Mouse (Mus musculus) G1E (cell line): Measurements from ENCODE around the gene Mdm1.

Source experiments
- CTCF ChIP-seq: IDR thresholded peaks from 2 replicates; pipeline ENCODE4 v1.5.1; 2012; ENCODE audit warnings: low read depth, low read length, inconsistent platforms, mixed read lengths
- GATA1 ChIP-seq: IDR thresholded peaks from 2 replicates; pipeline ENCODE4 v1.6.1; 2012; ENCODE audit warnings: borderline replicate concordance, low read length, inconsistent platforms, mixed read lengths
- POLR2AphosphoS5 ChIP-seq: IDR thresholded peaks from 2 replicates; pipeline ENCODE4 v1.6.1; 2012; ENCODE audit warnings: low read depth, low read length, inconsistent platforms; ENCODE audit not compliant: insufficient replicate concordance
- TAL1 ChIP-seq: conservative IDR thresholded peaks from 2 replicates; pipeline ENCODE4 v1.6.1; 2012; ENCODE audit warnings: low read depth, low read length, inconsistent platforms, mixed read lengths

DNA sequence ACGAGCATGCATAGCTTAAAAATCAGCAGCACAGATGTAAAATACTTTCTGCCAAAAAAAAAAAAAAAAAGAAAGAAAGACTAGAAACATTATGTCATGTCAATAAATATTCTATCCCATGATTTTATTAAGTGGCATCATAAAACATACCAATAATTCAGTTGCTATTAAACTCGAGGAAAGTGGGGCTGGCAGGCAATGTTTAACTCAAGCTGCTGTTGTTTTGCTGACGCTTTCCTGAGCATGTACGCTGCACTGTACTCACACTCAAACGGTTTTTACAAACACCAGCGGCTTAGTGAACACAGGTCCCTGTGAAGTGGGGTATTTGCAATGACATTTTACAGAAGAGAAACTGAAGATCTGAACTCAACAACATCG, 30.7 kb upstream of the Mdm1 start:
- TF ChIP-seq CTCF (no peak), TAL1 (no peak), POLR2AphosphoS5 (no peak), GATA1 (no peak)
